Mouse (Mus musculus) lung, postnatal 0 days (tissue): ENCODE measurements around the gene Krt79.

ENCODE experiments used
- CTCF ChIP-seq: IDR thresholded peaks from 2 replicates; pipeline ENCODE4 v1.5.1; 2016; ENCODE audit warnings: antibody characterized with exemption, mild to moderate bottlenecking
- EP300 ChIP-seq: IDR thresholded peaks from 2 replicates; pipeline ENCODE4 v1.6.1; 2016; ENCODE audit warnings: antibody characterized with exemption, mild to moderate bottlenecking, control low read depth

DNA sequence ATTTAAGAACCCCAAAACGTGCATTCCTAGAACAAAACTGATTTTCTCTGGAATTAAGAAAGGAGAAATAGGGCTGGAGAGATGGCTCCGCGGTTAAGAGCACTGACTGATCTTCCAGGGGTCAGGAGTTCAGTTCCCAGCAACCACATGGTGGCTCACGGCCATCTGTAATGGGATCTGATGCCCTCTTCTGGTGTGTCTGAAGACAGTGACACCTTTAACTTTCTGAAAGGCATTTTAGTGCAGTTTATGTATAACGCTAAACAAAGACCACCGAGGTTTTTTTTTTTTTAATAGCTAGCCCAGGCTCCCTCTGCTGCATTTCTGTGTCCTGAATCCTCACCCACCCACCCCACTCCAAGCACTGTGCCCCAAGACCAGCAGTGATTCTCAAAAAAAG lies 44.6 kb upstream of the Krt79 start:
- TF ChIP-seq CTCF (no peak), EP300 (no peak)
